Mouse (Mus musculus): Measurements from ENCODE around the gene Zfp385c. TPM values are rescaled to one million over a fixed set of nuclear protein-coding genes. Genes with fewer than 3 reads are reported as not detected.

Gene Zfp385c
- polyA plus RNA-seq, 1 experiment from 2014 or later = 0.20 TPM

- Histone ChIP-seq H3K4me2 (replicated peaks) (no peak overlapping the region), H3K9ac (no peak overlapping the region), H3K4me1 (0 out of 2 replicates have a peak, but pooled peaks cover 11% of the 10 kb centered on the region), H3K27ac (no peak overlapping the region), H3K9me3 (no peaks in the 10 kb centered on the region), H3K4me3 (no peak overlapping the region), H3K36me3 (peaks cover 20% of the 10 kb centered on the region), H3K27me3 (replicated peaks) (no peaks in the 10 kb centered on the region)
- WGBS = 97% methylated on average over 3 of the region's 3 CpGs
- no peak for ATAC-seq (ENCODE audit: low FRiP score, low read depth)
These were observed 34.9 kb upstream of the Zfp385c start for GRCm38 (mm10) chr11:100727201-100727600.

- ATAC-seq (ENCODE audit: low FRiP score, low read depth) = no peak
- Histone ChIP-seq H3K4me1 (peaks cover 15% of the 10 kb centered on the region; the same call in 1 of the 2 replicates), H3K9ac (no peak overlapping the region), H3K27ac (no peak overlapping the region), H3K4me3 (no peak overlapping the region), H3K27me3 (replicated peaks) (no peaks in the 10 kb centered on the region), H3K9me3 (no peaks in the 10 kb centered on the region), H3K36me3 (peaks cover 15% of the 10 kb centered on the region), H3K4me2 (replicated peaks) (no peak overlapping the region)
- WGBS = 56% methylated on average over 5 of the region's 5 CpGs
These were observed 32.8 kb upstream of the Zfp385c start for GRCm38 (mm10) chr11:100724919-100725512.

- H3K27ac ChIP-seq = no peak overlapping the region
- H3K4me3 ChIP-seq = no peak overlapping the region
These were observed 30.3 kb upstream of the Zfp385c start for GRCm38 (mm10) chr11:100722493-100723028.

GRCm38 (mm10) chr11:100721776-100722492 lies 29.7 kb upstream of the Zfp385c start:
- H3K9me3 ChIP-seq = no peaks in the 10 kb centered on the region
- no peaks in the 10 kb centered on the region for H3K27me3 ChIP-seq (replicated peaks)
- no peak for ATAC-seq (ENCODE audit: low FRiP score, low read depth)
- H3K27ac ChIP-seq = no peak overlapping the region
- no peak overlapping the region for H3K4me2 ChIP-seq (replicated peaks)
- peaks cover 15% of the 10 kb centered on the region; the same call in 1 of the 2 replicates for H3K4me1 ChIP-seq
- no peak overlapping the region for H3K4me3 ChIP-seq
- WGBS = 76% methylated on average over 8 of the region's 8 CpGs
- no peak overlapping the region for H3K9ac ChIP-seq
- peaks cover 27% of the 10 kb centered on the region for H3K36me3 ChIP-seq

More at GRCm38 (mm10) chr11:100722493-100723028, 30.3 kb upstream of the Zfp385c start:
- Histone ChIP-seq H3K9me3 (no peaks in the 10 kb centered on the region), H3K9ac (no peak overlapping the region), H3K36me3 (peaks cover 26% of the 10 kb centered on the region), H3K4me2 (replicated peaks) (no peak overlapping the region), H3K4me1 (peaks cover 15% of the 10 kb centered on the region; the same call in 1 of the 2 replicates), H3K27me3 (replicated peaks) (no peaks in the 10 kb centered on the region)
- 60% methylated on average over 2 of the region's 2 CpGs for WGBS
- no peak for ATAC-seq (ENCODE audit: low FRiP score, low read depth)

GRCm38 (mm10) chr11:100721254-100721653 lies 29.0 kb upstream of the Zfp385c start:
- Histone ChIP-seq H3K4me2 (replicated peaks) (no peak overlapping the region), H3K27me3 (replicated peaks) (no peaks in the 10 kb centered on the region), H3K9ac (no peak overlapping the region), H3K27ac (no peak overlapping the region), H3K36me3 (peaks cover 34% of the 10 kb centered on the region), H3K9me3 (no peaks in the 10 kb centered on the region), H3K4me1 (peaks cover 15% of the 10 kb centered on the region; the same call in 1 of the 2 replicates), H3K4me3 (no peak overlapping the region)
- no peak for ATAC-seq (ENCODE audit: low FRiP score, low read depth)
- 77% methylated on average over 4 of the region's 4 CpGs for WGBS

- no peak overlapping the region for H3K4me3 ChIP-seq
- no peak overlapping the region for H3K27ac ChIP-seq
- H3K9me3 ChIP-seq = no peaks in the 10 kb centered on the region
- no peak overlapping the region for H3K4me2 ChIP-seq (replicated peaks)
- WGBS = 79% methylated on average over 5 of the region's 5 CpGs
- ATAC-seq (ENCODE audit: low FRiP score, low read depth) = no peak
- peaks cover 43% of the 10 kb centered on the region for H3K36me3 ChIP-seq
- H3K27me3 ChIP-seq (replicated peaks) = no peaks in the 10 kb centered on the region
- H3K9ac ChIP-seq = no peak overlapping the region
- H3K4me1 ChIP-seq = peaks cover 15% of the 10 kb centered on the region; the same call in 1 of the 2 replicates
These were observed 28.1 kb upstream of the Zfp385c start for GRCm38 (mm10) chr11:100720345-100720744.

GRCm38 (mm10) chr11:100719893-100720292 lies 27.6 kb upstream of the Zfp385c start:
- no peaks in the 10 kb centered on the region for H3K27me3 ChIP-seq (replicated peaks)
- no peaks in the 10 kb centered on the region for H3K9me3 ChIP-seq
- H3K9ac ChIP-seq = no peak overlapping the region
- peaks cover 15% of the 10 kb centered on the region; the same call in 1 of the 2 replicates for H3K4me1 ChIP-seq
- ATAC-seq (ENCODE audit: low FRiP score, low read depth) = no peak
- H3K36me3 ChIP-seq = peaks cover 46% of the 10 kb centered on the region
- H3K4me3 ChIP-seq = no peak overlapping the region
- H3K27ac ChIP-seq = no peak overlapping the region
- 80% methylated on average over 11 of the region's 11 CpGs for WGBS
- H3K4me2 ChIP-seq (replicated peaks) = no peak overlapping the region

- no peak overlapping the region for H3K9ac ChIP-seq
- no peaks in the 10 kb centered on the region for H3K27me3 ChIP-seq (replicated peaks)
- peaks cover 13% of the 10 kb centered on the region for H3K4me1 ChIP-seq
- H3K4me2 ChIP-seq (replicated peaks) = no peak overlapping the region
- peaks cover 47% of the 10 kb centered on the region for H3K36me3 ChIP-seq
- H3K4me3 ChIP-seq = no peak overlapping the region
- WGBS = 84% methylated on average over 3 of the region's 3 CpGs
- ATAC-seq (ENCODE audit: low FRiP score, low read depth) = no peak
- H3K27ac ChIP-seq = no peak overlapping the region
- no peaks in the 10 kb centered on the region for H3K9me3 ChIP-seq
These were observed 27.1 kb upstream of the Zfp385c start for GRCm38 (mm10) chr11:100719312-100719711.

- Histone ChIP-seq H3K4me1 (peaks cover 17% of the 10 kb centered on the region), H3K9ac (no peak overlapping the region), H3K4me3 (no peak overlapping the region), H3K36me3 (peaks cover 47% of the 10 kb centered on the region), H3K4me2 (replicated peaks) (no peak overlapping the region), H3K27me3 (replicated peaks) (no peaks in the 10 kb centered on the region), H3K27ac (no peak overlapping the region), H3K9me3 (no peaks in the 10 kb centered on the region)
- 98% methylated on average over 4 of the region's 4 CpGs for WGBS
- ATAC-seq (ENCODE audit: low FRiP score, low read depth) = no peak
These were observed 26.6 kb upstream of the Zfp385c start for GRCm38 (mm10) chr11:100718866-100719265.

- no peak overlapping the region for H3K4me2 ChIP-seq (replicated peaks)
- peaks cover 21% of the 10 kb centered on the region for H3K4me1 ChIP-seq
- H3K27ac ChIP-seq = no peak overlapping the region
- H3K4me3 ChIP-seq = no peak overlapping the region
- H3K9ac ChIP-seq = no peak overlapping the region
- WGBS = 94% methylated on average over 7 of the region's 7 CpGs
- H3K9me3 ChIP-seq = no peaks in the 10 kb centered on the region
- ATAC-seq (ENCODE audit: low FRiP score, low read depth) = no peak
- no peaks in the 10 kb centered on the region for H3K27me3 ChIP-seq (replicated peaks)
- H3K36me3 ChIP-seq = peaks cover 47% of the 10 kb centered on the region
These were observed 26.2 kb upstream of the Zfp385c start for GRCm38 (mm10) chr11:100718462-100718861.

- H3K9me3 ChIP-seq = no peaks in the 10 kb centered on the region
- H3K4me2 ChIP-seq (replicated peaks) = no peak overlapping the region
- H3K4me3 ChIP-seq = no peak overlapping the region
- H3K9ac ChIP-seq = no peak overlapping the region
- no peak overlapping the region for H3K27ac ChIP-seq
- 82% methylated on average over 3 of the region's 3 CpGs for WGBS
- no peak for ATAC-seq (ENCODE audit: low FRiP score, low read depth)
- peaks cover 15% of the 10 kb centered on the region for H3K4me1 ChIP-seq
- peaks cover 47% of the 10 kb centered on the region for H3K36me3 ChIP-seq
- H3K27me3 ChIP-seq (replicated peaks) = no peaks in the 10 kb centered on the region
These were observed 24.4 kb upstream of the Zfp385c start for GRCm38 (mm10) chr11:100716649-100717048.

GRCm38 (mm10) chr11:100714948-100715347 lies 22.7 kb upstream of the Zfp385c start:
- Histone ChIP-seq H3K9me3 (no peaks in the 10 kb centered on the region), H3K27ac (no peak overlapping the region), H3K27me3 (replicated peaks) (no peaks in the 10 kb centered on the region), H3K4me3 (no peak overlapping the region), H3K9ac (no peak overlapping the region), H3K36me3 (peaks cover 47% of the 10 kb centered on the region), H3K4me2 (replicated peaks) (no peak overlapping the region), H3K4me1 (peaks cover 19% of the 10 kb centered on the region)
- ATAC-seq (ENCODE audit: low FRiP score, low read depth) = no peak
- 82% methylated on average over 6 of the region's 6 CpGs for WGBS

All from neural tube, embryonic 12.5 days (tissue).